Mouse (Mus musculus) lung, adult 18-20 months (tissue): ENCODE data around the gene Gm6164.
"Not testable (repeated sequence)": the region's sequence is repeated elsewhere in the genome, so short reads cannot be mapped to it uniquely, and the experiment has no call there.

Experiments used
- DNase-seq, 2 experiments: peaks; one replicate each; pipeline ENCODE4 v3.0.0; 2022; ENCODE audit warnings: mixed read lengths in 2 of 2

Gm6164 gene

DNA sequence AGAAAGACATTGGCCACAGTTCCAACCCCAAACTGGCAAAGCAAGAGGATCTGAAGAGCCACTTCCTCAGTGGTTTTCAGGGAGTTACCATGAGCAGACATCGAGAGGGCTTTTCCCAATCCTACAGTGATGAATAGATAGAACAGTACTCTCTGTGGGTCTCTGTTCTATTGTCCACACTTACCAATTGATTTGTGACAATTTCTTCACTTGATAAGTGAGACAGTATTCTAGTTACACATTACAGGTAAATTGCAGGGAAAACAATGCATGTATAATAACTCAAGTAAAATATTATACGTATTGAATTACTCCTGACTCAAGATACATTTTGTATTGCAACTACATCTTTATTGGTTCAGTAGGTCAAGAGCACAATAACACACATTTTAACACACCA lies at the start of gene Gm6164:
Gene Gm6164 (minus strand): TSS at position 101 of the 400 bp plus-strand sequence.
- not testable (repeated sequence) for DNase-seq

DNA sequence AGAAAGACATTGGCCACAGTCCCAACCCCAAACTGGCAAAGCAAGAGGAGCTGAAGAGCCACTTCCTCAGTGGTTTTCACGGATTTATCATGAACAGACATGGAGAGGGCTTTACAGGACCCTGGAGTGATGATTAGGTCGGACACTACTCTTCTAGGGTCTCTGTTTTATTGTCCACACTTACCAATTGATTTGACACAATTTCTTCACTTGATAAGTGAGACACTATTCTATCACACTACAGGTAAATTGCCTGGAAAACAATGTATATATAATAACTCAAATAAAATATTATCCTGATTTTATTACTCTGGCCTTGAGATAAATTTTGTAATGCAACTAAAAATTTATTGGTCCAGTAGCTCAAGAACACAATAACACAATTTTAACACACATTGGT lies 28.3 kb upstream of the Gm6164 start, which contains the start of gene Gm4498:
Gene Gm4498 (minus strand): TSS at position 101 of the 400 bp plus-strand sequence.
- not testable (repeated sequence) for DNase-seq

DNA sequence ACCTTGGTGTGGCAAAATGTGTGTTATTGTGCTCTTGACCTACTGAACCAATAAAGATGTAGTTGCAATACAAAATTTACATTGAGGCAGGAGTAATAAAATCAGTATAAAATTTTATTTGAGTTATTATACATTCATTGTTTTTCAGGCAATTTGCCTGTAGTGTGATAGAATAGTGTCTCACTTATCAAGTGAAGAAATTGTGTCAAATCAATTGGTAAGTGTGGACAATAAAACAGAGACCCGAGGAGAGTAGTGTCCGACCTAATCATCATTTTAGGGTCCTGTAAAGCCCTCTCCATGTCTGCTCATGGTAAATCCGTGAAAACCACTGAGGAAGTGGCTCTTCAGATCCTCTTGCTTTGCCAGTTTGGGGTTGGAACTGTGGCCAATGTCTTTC lies 12.0 kb downstream of the Gm6164 start, which contains the start of gene Vmn1r95:
Gene Vmn1r95 (plus strand): TSS at position 301 of the 400 bp plus-strand sequence.
- not testable (repeated sequence) for DNase-seq

DNA sequence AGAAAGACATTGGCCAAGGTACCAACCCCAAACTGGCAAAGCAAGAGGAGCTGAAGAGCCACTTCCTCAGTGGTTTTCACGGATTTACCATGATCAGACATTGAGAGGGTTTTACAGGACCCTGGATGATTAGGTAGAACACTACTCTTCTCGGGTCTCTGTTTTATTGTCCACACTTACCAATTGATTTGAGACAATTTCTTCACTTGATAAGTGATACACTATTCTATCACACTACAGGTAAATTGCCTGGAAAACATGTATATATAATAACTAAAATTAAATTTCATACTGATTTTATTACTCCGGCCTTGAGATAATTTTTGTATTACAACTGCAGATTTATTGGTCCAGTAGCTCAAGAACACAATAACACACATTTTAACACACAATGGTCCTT lies 37.1 kb downstream of the Gm6164 start, which contains the start of gene Vmn1r94:
Gene Vmn1r94 (minus strand): TSS at position 101 of the 400 bp plus-strand sequence.
- not testable (repeated sequence) for DNase-seq
